Mouse (Mus musculus): Measurements from ENCODE around the gene Tubg2.
A peak's percentile ranks its signal among the peaks of the same experiment; 100 is the strongest.

The Tubg2 gene

GRCm38 (mm10) chr11:101176933-101177773 lies 21.4 kb downstream of the Tubg2 start:
- DNase-seq (ENCODE audit: low read depth in 1 of 2, low spot score in 2 of 2), result no peak

GRCm38 (mm10) chr11:101178061-101179058 lies 22.7 kb downstream of the Tubg2 start:
- no peak for DNase-seq (ENCODE audit: low read depth in 1 of 2, low spot score in 2 of 2)

GRCm38 (mm10) chr11:101179306-101179705 lies 23.6 kb downstream of the Tubg2 start:
- no peak for DNase-seq (ENCODE audit: low read depth in 1 of 2, low spot score in 2 of 2)

- DNase-seq (ENCODE audit: low read depth in 1 of 2, low spot score in 2 of 2), result no peak
These were observed 24.6 kb downstream of the Tubg2 start for GRCm38 (mm10) chr11:101180261-101180660.

- peak in 1 of 2 experiments; percentile 53 for DNase-seq (ENCODE audit: low read depth in 1 of 2, low spot score in 2 of 2)
These were observed 25.4 kb downstream of the Tubg2 start for GRCm38 (mm10) chr11:101180846-101181740.

- DNase-seq (ENCODE audit: low read depth in 1 of 2, low spot score in 2 of 2), result no peak
These were observed 26.3 kb downstream of the Tubg2 start for GRCm38 (mm10) chr11:101181961-101182360.

- no peak for DNase-seq (ENCODE audit: low read depth in 1 of 2, low spot score in 2 of 2)
These were observed 27.2 kb downstream of the Tubg2 start for GRCm38 (mm10) chr11:101182771-101183517.

GRCm38 (mm10) chr11:101184984-101185383 lies 29.3 kb downstream of the Tubg2 start:
- no peak for DNase-seq (ENCODE audit: low read depth in 1 of 2, low spot score in 2 of 2)

- no peak for DNase-seq (ENCODE audit: low read depth in 1 of 2, low spot score in 2 of 2)
These were observed 29.7 kb downstream of the Tubg2 start for GRCm38 (mm10) chr11:101185441-101185840.

- no peak for DNase-seq (ENCODE audit: low read depth in 1 of 2, low spot score in 2 of 2)
These were observed 31.0 kb downstream of the Tubg2 start for GRCm38 (mm10) chr11:101186526-101187247.

- no peak for DNase-seq (ENCODE audit: low read depth in 1 of 2, low spot score in 2 of 2)
These were observed 31.8 kb downstream of the Tubg2 start for GRCm38 (mm10) chr11:101187541-101187940.

- DNase-seq (ENCODE audit: low read depth in 1 of 2, low spot score in 2 of 2), result no peak
These were observed 32.6 kb downstream of the Tubg2 start for GRCm38 (mm10) chr11:101188166-101188805.

- DNase-seq (ENCODE audit: low read depth in 1 of 2, low spot score in 2 of 2), result no peak
These were observed 33.9 kb downstream of the Tubg2 start for GRCm38 (mm10) chr11:101189495-101190180.

GRCm38 (mm10) chr11:101190181-101190912 lies 34.6 kb downstream of the Tubg2 start:
- DNase-seq (ENCODE audit: low read depth in 1 of 2, low spot score in 2 of 2), result no peak

- no peak for DNase-seq (ENCODE audit: low read depth in 1 of 2, low spot score in 2 of 2)
These were observed 35.5 kb downstream of the Tubg2 start for GRCm38 (mm10) chr11:101190913-101191907.

GRCm38 (mm10) chr11:101191919-101192470 lies 36.3 kb downstream of the Tubg2 start:
- DNase-seq (ENCODE audit: low read depth in 1 of 2, low spot score in 2 of 2), result no peak
